Mouse (Mus musculus): ENCODE measurements around the gene Wnt5b.
"Not testable (repeated sequence)": the region's sequence is repeated elsewhere in the genome, so short reads cannot be mapped to it uniquely, and the experiment has no call there.

- not testable (repeated sequence) for TF ChIP-seq CTCF (IDR thresholded peaks at IDR 0.05; ENCODE audit: extremely low read depth, insufficient read length, insufficient replicate concordance, low read depth, low read length); POLR2A (IDR thresholded peaks at IDR 0.05; ENCODE audit: low read depth, low read length)
Observed at GRCm38 (mm10) chr6:119442729-119443128, 101.4 kb downstream of the Wnt5b start.

Measured in small intestine, adult 2 months (tissue).